Comparison of ENCODE assay signal across 14 mouse cellular contexts in genomic region chr3:51073003-51073679, GRCm38 (mm10).
A peak's percentile ranks its signal among the peaks of the same experiment; 100 is the strongest.
DNase-seq lines count a peak whose midpoint lies in the region; ATAC-seq and TF ChIP-seq lines count a peak whose summit lies in the region.
"Had no signal": no experiment of that assay in that cellular context is flagged by ENCODE, and none has a peak within 500 bp of the region (broad histone marks: within the 10 kb centered on the region; RNA-seq: fewer than 3 reads in every experiment).

No protein-coding gene starts in this region.

- ATAC-seq in kidney, postnatal 0 days (replicated peaks; ENCODE audit: low FRiP score, low read depth) = no peak
- ATAC-seq in hematopoietic stem cell, adult 5-6 weeks (replicated peaks in 1 of 2; ENCODE audit: insufficient read depth in 1 of 2, low FRiP score in 2 of 2, low TSS enrichment in 1 of 2, low read depth in 1 of 2, poor library complexity in 2 of 2, severe bottlenecking in 2 of 2) = peak; percentile 97 to 98
- ATAC-seq in neural tube, embryonic 14.5 days (ENCODE audit: low read depth) = peak; percentile 18; the same call in 1 of the 2 replicates

- H3K36me3 ChIP-seq in kidney, postnatal 0 days (ENCODE audit: insufficient read depth, low read length) = no peaks in the 10 kb centered on the region
- H3K36me3 ChIP-seq in embryonic facial prominence, embryonic 10.5 days (replicated peaks) = no peaks in the 10 kb centered on the region
- H3K36me3 ChIP-seq in neural tube, embryonic 14.5 days (ENCODE audit: control insufficient read depth, insufficient read depth, low read length) = no peaks in the 10 kb centered on the region
- H3K36me3 ChIP-seq: forebrain, embryonic 12.5 days; stomach, embryonic 15.5 days had no signal

- H3K9ac ChIP-seq in kidney, postnatal 0 days (ENCODE audit: low read depth, low read length) = no peak overlapping the region
- H3K9ac ChIP-seq in neural tube, embryonic 14.5 days (replicated peaks; ENCODE audit: low read depth, low read length) = no peak overlapping the region
- H3K9ac ChIP-seq: forebrain, embryonic 12.5 days; stomach, embryonic 15.5 days had no signal

- DNase-seq in kidney, postnatal 0 days (ENCODE audit: low spot score) = peak; percentile 68
- no peak for DNase-seq in kidney, adult 8-10 months
- no peak for DNase-seq in embryonic facial prominence, embryonic 10.5 days (ENCODE audit: low spot score)
- DNase-seq in left cerebral cortex, postnatal 14 days (ENCODE audit: low spot score in 2 of 2) = no peak
- no peak for DNase-seq in cerebellum, adult 8-10 months
- DNase-seq: cerebellum, adult 9-11 months; gastrocnemius, adult 2 months; heart, postnatal 4 days; kidney, postnatal 10 days; thymus, postnatal 25 days had no signal

- no peak overlapping the region for H3K4me3 ChIP-seq in kidney, postnatal 0 days (replicated peaks; ENCODE audit: low read depth, low read length)
- no peak overlapping the region for H3K4me3 ChIP-seq in embryonic facial prominence, embryonic 10.5 days
- H3K4me3 ChIP-seq in neural tube, embryonic 14.5 days (ENCODE audit: low read depth, low read length) = no peak overlapping the region
- H3K4me3 ChIP-seq: forebrain, embryonic 12.5 days; gastrocnemius, adult 2 months; stomach, embryonic 15.5 days had no signal

- H3K9me3 ChIP-seq in kidney, postnatal 0 days (replicated peaks; ENCODE audit: low read length) = no peaks in the 10 kb centered on the region
- no peaks in the 10 kb centered on the region for H3K9me3 ChIP-seq in embryonic facial prominence, embryonic 10.5 days
- no peaks in the 10 kb centered on the region for H3K9me3 ChIP-seq in neural tube, embryonic 14.5 days (ENCODE audit: control insufficient read depth, low read length)
- H3K9me3 ChIP-seq: forebrain, embryonic 12.5 days; stomach, embryonic 15.5 days had no signal

- no peak overlapping the region for H3K27ac ChIP-seq in kidney, postnatal 0 days
- peak overlapping the region; percentile 76 for H3K27ac ChIP-seq in embryonic facial prominence, embryonic 10.5 days (replicated peaks)
- H3K27ac ChIP-seq in neural tube, embryonic 14.5 days (ENCODE audit: low read depth, low read length) = no peak overlapping the region
- H3K27ac ChIP-seq: forebrain, embryonic 12.5 days; gastrocnemius, adult 2 months; stomach, embryonic 15.5 days had no signal

- no peak overlapping the region for H3K4me2 ChIP-seq in kidney, postnatal 0 days (ENCODE audit: low read length)
- no peak overlapping the region for H3K4me2 ChIP-seq in neural tube, embryonic 14.5 days (ENCODE audit: low read depth, low read length)
- H3K4me2 ChIP-seq: forebrain, embryonic 12.5 days; stomach, embryonic 15.5 days had no signal

- WGBS in kidney, postnatal 0 days = 65% methylated on average over 15 of the region's 15 CpGs
- 88% methylated on average over 15 of the region's 15 CpGs for WGBS in embryonic facial prominence, embryonic 10.5 days
- 83% methylated on average over 15 of the region's 15 CpGs for WGBS in neural tube, embryonic 14.5 days

- no peak for TF ChIP-seq CTCF in kidney, postnatal 0 days (IDR thresholded peaks at IDR 0.05; ENCODE audit: low read depth)

- intact Hi-C loops in left cerebral cortex, postnatal 14 days (cut with DNase I) = no loop called here

- H3K4me1 ChIP-seq in kidney, postnatal 0 days (replicated peaks; ENCODE audit: insufficient read depth, low read length) = 0 out of 2 replicates have a peak, but pooled peaks cover 4% of the 10 kb centered on the region
- H3K4me1 ChIP-seq in embryonic facial prominence, embryonic 10.5 days = peaks cover 32% of the 10 kb centered on the region
- H3K4me1 ChIP-seq in neural tube, embryonic 14.5 days (ENCODE audit: control insufficient read depth, insufficient read depth, low read length) = no peaks in the 10 kb centered on the region
- H3K4me1 ChIP-seq: forebrain, embryonic 12.5 days had no signal

- H3K27me3 ChIP-seq in kidney, postnatal 0 days (ENCODE audit: insufficient read depth, low read length) = no peaks in the 10 kb centered on the region
- no peaks in the 10 kb centered on the region for H3K27me3 ChIP-seq in embryonic facial prominence, embryonic 10.5 days (replicated peaks; ENCODE audit: low read depth, poor library complexity, severe bottlenecking)
- H3K27me3 ChIP-seq in neural tube, embryonic 14.5 days (ENCODE audit: control insufficient read depth, insufficient read depth, low read length) = no peaks in the 10 kb centered on the region
- H3K27me3 ChIP-seq: stomach, embryonic 15.5 days had no signal
